Mouse (Mus musculus) myocyte (in vitro differentiated cells): ENCODE results near the gene Col1a1.

Experiments
- CEBPB ChIP-seq: IDR thresholded peaks from 2 replicates; pipeline ENCODE4 v1.6.1; 2011; ENCODE audit warnings: mild to moderate bottlenecking, moderate library complexity; ENCODE audit not compliant: poor library complexity, insufficient read depth, severe bottlenecking
- E2F4 ChIP-seq: IDR thresholded peaks from one replicate; pipeline ENCODE4 v1.6.1; 2011; ENCODE audit warnings: mild to moderate bottlenecking, control low read depth, moderate library complexity; ENCODE audit not compliant: insufficient read depth
- MYOD1 ChIP-seq, 3 experiments: IDR thresholded peaks; one replicate each; pipeline ENCODE4 v1.6.1; 2011; ENCODE audit warnings: control low read depth in 2 of 3, low read depth in 2 of 3, mild to moderate bottlenecking in 2 of 3, moderate library complexity in 1 of 3; ENCODE audit not compliant: insufficient read length in 2 of 3, control insufficient read depth in 1 of 3
- MYOG ChIP-seq, 3 experiments: IDR thresholded peaks; one replicate each; pipeline ENCODE4 v1.6.1; 2011; ENCODE audit warnings: control low read depth in 2 of 3, low read depth in 2 of 3, mild to moderate bottlenecking in 2 of 3; ENCODE audit not compliant: insufficient read length in 2 of 3, control insufficient read depth in 1 of 3, insufficient read depth in 1 of 3
- POLR2A ChIP-seq: IDR thresholded peaks from one replicate; pipeline ENCODE4 v1.6.1; 2011; ENCODE audit warnings: low read depth, mild to moderate bottlenecking, control low read depth, moderate library complexity; ENCODE audit not compliant: insufficient read length
- POLR2AphosphoS2 ChIP-seq: IDR thresholded peaks from one replicate; pipeline ENCODE4 v1.6.1; 2011; ENCODE audit warnings: low read depth, control low read depth; ENCODE audit not compliant: insufficient read length
- REST ChIP-seq: IDR thresholded peaks from one replicate; pipeline ENCODE4 v1.6.1; 2011; ENCODE audit warnings: mild to moderate bottlenecking, control low read depth, moderate library complexity; ENCODE audit not compliant: insufficient read depth, insufficient read length
- TCF12 ChIP-seq: IDR thresholded peaks from one replicate; pipeline ENCODE4 v1.6.1; 2011; ENCODE audit warnings: mild to moderate bottlenecking, control low read depth; ENCODE audit not compliant: poor library complexity, insufficient read depth, severe bottlenecking
- USF1 ChIP-seq: IDR thresholded peaks from one replicate; pipeline ENCODE4 v1.6.1; 2011; ENCODE audit warnings: low read depth, mild to moderate bottlenecking, control low read depth, moderate library complexity

DNA sequence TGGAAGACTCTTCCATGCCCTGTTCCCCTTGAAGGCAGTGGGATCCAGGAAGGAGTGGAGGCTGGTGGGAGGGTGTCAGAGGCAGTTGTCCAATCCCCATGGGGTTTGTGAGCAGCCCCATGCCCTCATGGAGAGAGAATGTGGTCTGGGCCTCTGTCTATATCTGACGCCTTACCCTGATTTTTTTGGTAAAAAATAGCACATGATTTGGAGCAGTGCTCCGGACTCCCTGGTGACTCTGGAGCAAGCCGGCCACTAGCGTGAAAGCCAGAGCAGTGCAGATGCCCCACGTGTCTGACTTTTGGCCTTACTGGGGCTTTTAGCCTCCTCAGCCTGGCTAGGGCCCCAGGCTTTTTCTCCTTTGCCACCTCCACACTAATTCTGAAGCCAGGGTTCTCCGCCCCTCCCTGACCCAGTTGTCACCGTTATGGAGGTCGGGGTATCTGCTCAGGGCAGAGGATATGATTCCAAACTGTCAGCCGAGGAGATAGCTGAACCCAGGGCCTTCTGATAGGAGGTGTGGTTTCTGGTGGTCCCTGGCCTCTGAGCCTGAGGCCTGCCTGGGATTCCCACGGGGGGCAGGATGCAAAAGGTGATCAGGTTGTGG, 58.3 kb downstream of the Col1a1 start:
- TF ChIP-seq POLR2A (no peak), TCF12 (no peak), MYOD1 (IDR thresholded peaks at IDR 0.05; ENCODE audit: control insufficient read depth in 1 of 3, insufficient read length in 2 of 3, low read depth in 2 of 3) (no peak), CEBPB (no peak), USF1 (no peak), MYOG (IDR thresholded peaks at IDR 0.05; ENCODE audit: control insufficient read depth in 1 of 3, insufficient read depth in 1 of 3, insufficient read length in 2 of 3, low read depth in 2 of 3) (no peak), POLR2AphosphoS2 (no peak), E2F4 (no peak), REST (no peak)
